Mouse (Mus musculus): ENCODE measurements at regions not wholly inside any gene's neighbourhood (a gene's known extent, or its start where the extent isn't known, plus 50 kb on each side); places are given as distances from the start of the nearest gene placed in this dataset.
A peak's percentile ranks its signal among the peaks of the same experiment; 100 is the strongest.

DNA sequence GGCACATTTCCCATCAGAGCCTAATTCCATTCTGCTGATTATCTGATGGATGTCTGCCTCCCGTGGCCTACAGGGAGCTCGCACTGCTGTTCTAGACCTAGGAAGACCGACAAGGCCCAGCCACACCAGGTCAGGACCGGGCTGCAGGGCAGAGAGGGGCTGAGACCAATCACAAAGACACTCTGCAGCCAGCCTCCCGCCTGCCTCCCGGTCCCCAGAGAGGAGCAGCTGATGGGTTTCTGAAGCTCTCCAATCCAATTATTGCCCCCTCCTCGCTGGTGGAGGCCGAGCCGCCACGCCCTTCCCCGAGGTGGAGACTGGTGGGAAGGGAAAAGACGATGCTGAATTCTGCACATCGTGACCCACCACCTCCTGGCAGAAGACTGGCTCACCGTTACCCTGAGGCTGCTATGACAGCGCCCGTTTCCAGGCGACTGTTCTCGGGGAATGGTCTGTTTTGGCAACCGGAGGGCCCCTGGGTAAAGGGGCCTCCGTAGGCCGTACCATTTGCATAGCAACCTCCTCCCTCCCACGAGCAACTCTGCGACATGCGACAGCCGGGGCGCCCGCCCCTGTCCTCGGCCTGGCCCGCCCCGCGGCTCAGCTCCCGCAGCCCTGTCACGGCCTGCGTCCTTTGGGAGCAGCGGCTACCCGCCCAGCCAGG lies 53.5 kb upstream of the Pim1 start:
- no peaks in the 10 kb centered on the region for H3K27me3 ChIP-seq (replicated peaks; ENCODE audit: control insufficient read depth, insufficient read depth, low read length)
- peak overlapping the region; percentile 8; the same call in 1 of the 2 replicates for H3K27ac ChIP-seq (ENCODE audit: low read depth)
- H3K4me3 ChIP-seq (ENCODE audit: low read depth, low read length): peak overlapping the region; percentile 36
- peaks cover 17% of the 10 kb centered on the region for H3K4me1 ChIP-seq (replicated peaks; ENCODE audit: control insufficient read depth, insufficient read depth, low read length)
- WGBS: under 1% methylated on average over 35 of the region's 36 CpGs
- ATAC-seq (replicated peaks; ENCODE audit: low FRiP score, low TSS enrichment, low read depth) (peak; percentile 58), DNase-seq (ENCODE audit: low spot score) (peak; percentile 80)
- peak overlapping the region; percentile 64 for H3K4me2 ChIP-seq (ENCODE audit: low read length)
- no peaks in the 10 kb centered on the region for H3K36me3 ChIP-seq (ENCODE audit: control insufficient read depth, insufficient read depth, low read length)
- peak overlapping the region; percentile 41 for H3K9ac ChIP-seq (ENCODE audit: low read length)
- H3K9me3 ChIP-seq (ENCODE audit: control insufficient read depth, low read length): no peaks in the 10 kb centered on the region

DNA sequence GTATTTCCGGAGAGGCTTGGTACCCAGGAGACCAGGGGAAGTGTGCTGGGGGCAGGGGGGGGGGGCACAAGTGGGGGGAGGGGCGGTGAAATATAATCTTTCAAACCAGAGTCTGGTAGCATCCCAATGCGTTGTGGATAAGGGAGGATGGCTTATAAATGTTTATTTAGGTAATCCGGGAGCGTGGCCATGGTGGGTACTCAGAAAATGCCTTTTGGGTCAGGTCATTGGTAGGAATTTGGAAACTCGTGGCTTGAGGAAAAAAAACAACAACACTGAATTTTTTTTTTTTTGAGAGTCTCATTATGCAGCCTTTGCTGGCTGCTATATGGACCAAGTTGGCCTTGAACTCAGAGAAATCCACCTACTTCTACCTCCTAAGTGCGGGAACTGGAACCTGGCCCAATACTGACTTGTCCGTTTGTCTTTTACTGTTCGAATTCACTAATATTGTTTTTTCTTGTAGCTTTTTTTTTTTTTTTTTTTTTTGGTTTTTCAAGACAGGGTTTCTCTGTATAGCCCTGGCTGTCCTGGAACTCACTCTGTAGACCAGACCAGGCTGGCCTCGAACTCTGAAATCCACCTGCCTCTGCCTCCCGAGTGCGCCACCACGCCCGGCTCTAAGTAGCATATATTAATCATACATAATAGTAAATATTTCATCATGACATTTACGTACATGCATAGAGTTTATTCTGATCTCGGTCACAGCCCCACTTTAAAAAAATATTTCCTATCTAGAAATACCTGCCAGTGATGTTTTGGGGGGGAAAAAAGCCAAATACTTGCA lies 52.8 kb upstream of the Pim1 start:
- peak overlapping the region; percentile 41 for H3K9ac ChIP-seq (ENCODE audit: low read length)
- no peaks in the 10 kb centered on the region for H3K36me3 ChIP-seq (ENCODE audit: control insufficient read depth, insufficient read depth, low read length)
- H3K9me3 ChIP-seq (ENCODE audit: control insufficient read depth, low read length): no peaks in the 10 kb centered on the region
- H3K4me2 ChIP-seq (ENCODE audit: low read length): peak overlapping the region; percentile 64
- no peak for DNase-seq (ENCODE audit: low spot score)
- peak overlapping the region; percentile 8; the same call in 1 of the 2 replicates for H3K27ac ChIP-seq (ENCODE audit: low read depth)
- ATAC-seq (replicated peaks; ENCODE audit: low FRiP score, low TSS enrichment, low read depth): no peak
- peaks cover 16% of the 10 kb centered on the region for H3K4me1 ChIP-seq (replicated peaks; ENCODE audit: control insufficient read depth, insufficient read depth, low read length)
- 32% methylated on average over 16 of the region's 16 CpGs for WGBS
- peak overlapping the region; percentile 36 for H3K4me3 ChIP-seq (ENCODE audit: low read depth, low read length)
- no peaks in the 10 kb centered on the region for H3K27me3 ChIP-seq (replicated peaks; ENCODE audit: control insufficient read depth, insufficient read depth, low read length)

DNA sequence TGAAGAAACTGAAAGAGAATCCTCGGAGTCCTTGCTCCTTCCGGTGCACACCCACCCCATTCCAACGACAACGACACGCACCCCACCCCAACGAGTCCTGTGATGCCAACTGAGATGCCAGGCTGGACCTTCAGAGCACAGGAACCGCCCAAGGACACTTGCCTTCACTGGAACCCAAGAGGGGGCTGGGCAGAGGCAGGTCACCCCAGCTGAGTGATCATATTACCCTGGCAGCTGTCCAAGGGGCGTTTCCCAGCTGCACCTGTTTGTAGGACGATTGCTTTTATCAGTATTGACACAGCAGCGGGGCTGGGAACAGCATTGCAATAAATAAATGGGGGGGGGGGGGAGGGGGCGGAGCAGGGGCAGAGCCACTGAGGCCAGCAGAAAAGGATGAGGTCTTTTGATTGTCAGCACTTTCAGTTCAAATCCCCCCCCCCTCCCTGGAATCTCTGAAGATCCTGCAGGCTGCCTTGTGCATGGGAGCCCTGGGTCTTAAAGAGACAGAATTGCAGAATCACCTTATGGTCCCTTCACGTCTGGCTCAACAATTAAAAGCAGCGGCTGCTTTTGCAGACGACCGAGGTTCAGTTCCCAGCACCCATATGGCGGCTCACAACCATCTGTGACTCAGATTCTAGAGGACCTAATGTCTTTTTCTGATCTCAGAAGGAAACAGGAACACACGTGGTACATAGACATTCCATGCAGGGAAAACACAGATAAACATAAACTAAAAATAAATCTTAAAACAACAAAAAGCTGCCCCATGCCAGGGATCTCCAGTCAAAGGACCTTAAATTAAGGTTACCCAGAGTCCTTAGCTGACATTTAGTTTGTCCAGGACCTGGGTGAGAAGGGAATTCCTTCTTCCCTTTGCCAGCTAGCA lies 52.0 kb upstream of the Pim1 start:
- WGBS: 19% methylated on average over 16 of the region's 17 CpGs
- Histone ChIP-seq H3K27me3 (replicated peaks; ENCODE audit: control insufficient read depth, insufficient read depth, low read length) (no peaks in the 10 kb centered on the region), H3K27ac (ENCODE audit: low read depth) (0 out of 2 replicates have a peak overlapping the region, but pooled peaks have one; percentile 1), H3K4me2 (ENCODE audit: low read length) (peak overlapping the region; percentile 29; the same call in 1 of the 2 replicates), H3K36me3 (ENCODE audit: control insufficient read depth, insufficient read depth, low read length) (no peaks in the 10 kb centered on the region), H3K9me3 (ENCODE audit: control insufficient read depth, low read length) (no peaks in the 10 kb centered on the region), H3K9ac (ENCODE audit: low read length) (no peak overlapping the region), H3K4me1 (replicated peaks; ENCODE audit: control insufficient read depth, insufficient read depth, low read length) (peaks cover 16% of the 10 kb centered on the region), H3K4me3 (ENCODE audit: low read depth, low read length) (no peak overlapping the region)
- ATAC-seq (replicated peaks; ENCODE audit: low FRiP score, low TSS enrichment, low read depth) (peak; percentile 34), DNase-seq (ENCODE audit: low spot score) (peak; percentile 90)

DNA sequence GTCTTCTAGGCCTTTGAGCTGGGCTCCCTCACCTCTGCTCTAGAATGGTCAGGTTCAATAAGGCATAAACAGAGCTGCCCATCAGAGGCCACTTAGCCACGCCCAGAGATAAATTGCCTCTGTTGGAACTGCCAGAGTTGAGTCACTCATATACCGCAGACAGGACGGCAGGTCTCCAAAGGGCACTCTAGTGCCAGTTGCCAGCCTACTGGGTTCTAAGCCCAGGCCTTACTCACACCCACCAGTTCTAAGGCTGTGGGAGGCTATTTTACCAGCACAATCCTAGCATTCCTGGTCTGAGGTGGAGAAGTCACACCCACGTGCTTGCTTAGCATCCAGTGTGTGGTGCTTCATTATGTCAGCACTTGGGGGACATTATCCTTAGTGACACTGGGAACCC lies 50.6 kb upstream of the Pim1 start:
- no peak overlapping the region for H3K27ac ChIP-seq (ENCODE audit: low read depth)
- no peak for DNase-seq (ENCODE audit: low spot score)
- peaks cover 19% of the 10 kb centered on the region for H3K4me1 ChIP-seq (replicated peaks; ENCODE audit: control insufficient read depth, insufficient read depth, low read length)
- no peaks in the 10 kb centered on the region for H3K36me3 ChIP-seq (ENCODE audit: control insufficient read depth, insufficient read depth, low read length)
- no peak overlapping the region for H3K4me3 ChIP-seq (ENCODE audit: low read depth, low read length)
- ATAC-seq (replicated peaks; ENCODE audit: low FRiP score, low TSS enrichment, low read depth): 0 out of 2 replicates have a peak, but pooled peaks have one; percentile 6
- 64% methylated on average over 4 of the region's 4 CpGs for WGBS
- H3K27me3 ChIP-seq (replicated peaks; ENCODE audit: control insufficient read depth, insufficient read depth, low read length): no peaks in the 10 kb centered on the region
- no peak overlapping the region for H3K4me2 ChIP-seq (ENCODE audit: low read length)
- H3K9ac ChIP-seq (ENCODE audit: low read length): no peak overlapping the region
- no peaks in the 10 kb centered on the region for H3K9me3 ChIP-seq (ENCODE audit: control insufficient read depth, low read length)

DNA sequence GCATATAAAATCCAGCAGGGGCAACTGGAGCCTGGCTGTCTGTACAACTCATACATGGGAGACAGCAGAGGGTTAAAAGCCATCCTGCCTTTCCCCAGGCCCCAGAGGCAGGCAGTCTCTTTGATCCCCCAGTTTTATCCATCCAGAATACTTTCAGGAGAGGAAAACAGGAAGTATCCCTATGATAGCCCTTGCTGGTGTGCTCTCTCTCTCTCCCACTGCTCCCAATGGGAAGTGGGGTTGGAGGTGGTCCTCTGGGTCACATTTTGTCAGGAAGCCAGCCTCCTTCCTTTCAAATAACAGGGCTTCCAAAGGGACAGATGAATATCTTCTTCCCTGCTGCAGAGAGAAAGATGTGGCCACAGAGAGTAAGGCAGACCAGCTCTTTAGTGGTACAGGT lies 50.1 kb upstream of the Pim1 start:
- Histone ChIP-seq H3K4me2 (ENCODE audit: low read length) (no peak overlapping the region), H3K4me1 (replicated peaks; ENCODE audit: control insufficient read depth, insufficient read depth, low read length) (peaks cover 23% of the 10 kb centered on the region), H3K9me3 (ENCODE audit: control insufficient read depth, low read length) (no peaks in the 10 kb centered on the region), H3K4me3 (ENCODE audit: low read depth, low read length) (no peak overlapping the region), H3K36me3 (ENCODE audit: control insufficient read depth, insufficient read depth, low read length) (no peaks in the 10 kb centered on the region), H3K9ac (ENCODE audit: low read length) (no peak overlapping the region), H3K27me3 (replicated peaks; ENCODE audit: control insufficient read depth, insufficient read depth, low read length) (no peaks in the 10 kb centered on the region), H3K27ac (ENCODE audit: low read depth) (no peak overlapping the region; the same call in 1 of the 2 replicates)
- DNase-seq (ENCODE audit: low spot score) (no peak), ATAC-seq (replicated peaks; ENCODE audit: low FRiP score, low TSS enrichment, low read depth) (no peak)

Data from intestine, embryonic 14.5 days (tissue).